Comparison of ENCODE assay signal across 8 mouse cellular contexts in the genomic region with DNA sequence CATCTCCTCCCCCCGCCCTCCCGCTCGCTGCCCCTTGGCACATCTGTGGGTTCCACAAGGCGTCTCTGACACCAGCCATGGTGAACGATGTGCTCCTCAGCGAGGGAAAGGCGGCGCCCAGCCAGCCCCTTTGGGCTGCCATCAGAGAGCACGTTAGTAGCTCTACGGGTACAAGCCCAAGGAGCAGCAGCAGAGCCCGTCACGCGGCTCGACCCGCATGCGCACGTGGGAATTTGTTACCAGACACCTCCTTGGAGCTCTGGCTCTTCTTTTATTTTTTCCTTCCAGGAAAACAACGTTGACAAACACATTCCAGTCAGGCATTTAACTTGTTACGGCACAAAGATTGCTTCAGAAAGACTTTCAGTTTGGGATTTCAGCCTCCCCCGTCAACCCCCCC. TPM values are rescaled to one million over a fixed set of nuclear protein-coding genes. Genes with fewer than 3 reads are reported as not detected.
DNase-seq lines count a peak whose midpoint lies in the region; ATAC-seq lines count a peak whose summit lies in the region.
"Had no signal": no experiment of that assay in that cellular context is flagged by ENCODE, and none has a peak within 500 bp of the region (broad histone marks: within the 10 kb centered on the region; RNA-seq: fewer than 3 reads in every experiment).

No protein-coding gene starts in this region.

- WGBS in neural tube, embryonic 11.5 days = 59% methylated on average over 20 of the region's 20 CpGs
- 28% methylated on average over 20 of the region's 20 CpGs for WGBS in embryonic facial prominence, embryonic 15.5 days

- no peak overlapping the region for H3K4me3 ChIP-seq in neural tube, embryonic 11.5 days (ENCODE audit: low read depth, low read length)
- H3K4me3 ChIP-seq in embryonic facial prominence, embryonic 15.5 days (replicated peaks) = peak overlapping the region; percentile 6; the same call in 1 of the 2 replicates

- no peaks in the 10 kb centered on the region for H3K9me3 ChIP-seq in neural tube, embryonic 11.5 days (ENCODE audit: control insufficient read depth, low read length)
- no peaks in the 10 kb centered on the region for H3K9me3 ChIP-seq in embryonic facial prominence, embryonic 15.5 days (replicated peaks)

- no peaks in the 10 kb centered on the region for H3K36me3 ChIP-seq in neural tube, embryonic 11.5 days (ENCODE audit: control insufficient read depth, insufficient read depth, low read length)
- H3K36me3 ChIP-seq in embryonic facial prominence, embryonic 15.5 days = no peaks in the 10 kb centered on the region

- ATAC-seq in neural tube, embryonic 11.5 days (ENCODE audit: insufficient read depth, low FRiP score, low TSS enrichment) = no peak
- no peak for ATAC-seq in embryonic facial prominence, embryonic 15.5 days (ENCODE audit: insufficient number of reproducible peaks, low FRiP score, low TSS enrichment, low read depth)

- H3K9ac ChIP-seq in neural tube, embryonic 11.5 days (ENCODE audit: low read length) = no peak overlapping the region
- H3K9ac ChIP-seq in embryonic facial prominence, embryonic 15.5 days = no peak overlapping the region

- no peaks in the 10 kb centered on the region for H3K27me3 ChIP-seq in neural tube, embryonic 11.5 days (ENCODE audit: control insufficient read depth, insufficient read depth, low read length)
- H3K27me3 ChIP-seq in embryonic facial prominence, embryonic 15.5 days = no peaks in the 10 kb centered on the region; the same call in 1 of the 2 replicates

- peak; percentile 7 for DNase-seq in neural tube, embryonic 11.5 days (ENCODE audit: low spot score)
- DNase-seq in neural tube, embryonic 10.5 days (ENCODE audit: extremely low spot score, low spot score) = no peak
- peak; percentile 74 for DNase-seq in kidney, postnatal 10 days
- DNase-seq in skeletal muscle tissue, adult 2 months (ENCODE audit: low read depth, low spot score) = peak; percentile 85
- DNase-seq in B cell, adult 2 months = no peak
- no peak for DNase-seq in retina, embryonic 14.5 days (ENCODE audit: low spot score)

- no peak overlapping the region for H3K4me2 ChIP-seq in neural tube, embryonic 11.5 days (ENCODE audit: low read depth)
- H3K4me2 ChIP-seq in embryonic facial prominence, embryonic 15.5 days (replicated peaks) = peak overlapping the region; percentile 29; the same call in 1 of the 2 replicates

- no peaks in the 10 kb centered on the region for H3K4me1 ChIP-seq in neural tube, embryonic 11.5 days (ENCODE audit: control insufficient read depth, insufficient read depth, low read length)
- 0 out of 2 replicates have a peak, but pooled peaks cover 7% of the 10 kb centered on the region for H3K4me1 ChIP-seq in embryonic facial prominence, embryonic 15.5 days

- H3K27ac ChIP-seq in neural tube, embryonic 11.5 days (ENCODE audit: low read depth, low read length) = no peak overlapping the region
- H3K27ac ChIP-seq in embryonic facial prominence, embryonic 15.5 days (replicated peaks) = no peak overlapping the region
- H3K27ac ChIP-seq: macrophage had no signal

RNA-seq across cellular contexts. Expression of a gene that starts 23.0 kb away (rescaled TPM):
- 21.3 and 23.3 TPM in 2 replicates for polyA plus RNA-seq in neural tube, embryonic 11.5 days (2014; fragmentation: Nextera tagmentation; extraction: Ambion mirVana)
- 15.0 and 16.2 TPM in 2 replicates for polyA plus RNA-seq in embryonic facial prominence, embryonic 15.5 days (2015; fragmentation: Nextera tagmentation; extraction: Ambion mirVana)

RNA-seq across cellular contexts. Expression of a gene that starts 53.7 kb away (rescaled TPM):
- 16.9 and 18.1 TPM in 2 replicates for polyA plus RNA-seq in neural tube, embryonic 11.5 days (2014; fragmentation: Nextera tagmentation; extraction: Ambion mirVana)
- polyA plus RNA-seq in embryonic facial prominence, embryonic 15.5 days (2015; fragmentation: Nextera tagmentation; extraction: Ambion mirVana) = 1.8 and 2.6 TPM in 2 replicates

Comparison
In these comparisons a context has a peak if more than half of its experiments do, and no peak if none do; other contexts are left out.
1. DNase-seq: peak in neural tube, embryonic 11.5 days (single experiment), kidney, postnatal 10 days (single experiment) and skeletal muscle tissue, adult 2 months (single experiment); none in neural tube, embryonic 10.5 days (single experiment), B cell, adult 2 months (0 of 2) and retina, embryonic 14.5 days (single experiment).